Mouse (Mus musculus) ES-E14 (cell line): ENCODE measurements around the gene Zfp688. TPM values are rescaled to one million over a fixed set of nuclear protein-coding genes. Genes with fewer than 3 reads are reported as not detected.
A peak's percentile ranks its signal among the peaks of the same experiment; 100 is the strongest.
"Not testable (repeated sequence)": the region's sequence is repeated elsewhere in the genome, so short reads cannot be mapped to it uniquely, and the experiment has no call there.

ENCODE experiments used
- DNase-seq: peaks from one replicate; pipeline ENCODE4 v3.0.0-alpha.2; 2013; ENCODE audit warnings: low read depth, low spot score
- H3K27ac ChIP-seq: 2 replicates; pipeline ENCODE4 v1.5.1; 2012; ENCODE audit warnings: low read depth, mild to moderate bottlenecking, low read length, moderate library complexity, mixed read lengths; ENCODE audit not compliant: poor library complexity, insufficient read depth, severe bottlenecking
- H3K36me3 ChIP-seq: 2 replicates; pipeline ENCODE4 v1.6.1; 2012; ENCODE audit warnings: mild to moderate bottlenecking, low read length, moderate library complexity, mixed read lengths; ENCODE audit not compliant: control insufficient read depth, poor library complexity, insufficient read depth, severe bottlenecking
- H3K4me1 ChIP-seq, 2 experiments: fragments of 150-350 bp in 1 of 2; sonication (generic) in 1 of 2; 2 replicates each; pipeline ENCODE4 v1.6.1; 2012; ENCODE audit warnings: low read length in 2 of 2, mild to moderate bottlenecking in 1 of 2, mixed read lengths in 1 of 2; ENCODE audit not compliant: control insufficient read depth in 2 of 2, insufficient read depth in 2 of 2, poor library complexity in 1 of 2
- H3K4me3 ChIP-seq, 2 experiments: fragments of 150-350 bp in 1 of 2; sonication (generic) in 1 of 2; 2 replicates each; pipeline ENCODE4 v1.5.1; 2012; ENCODE audit warnings: low read length in 2 of 2, low read depth in 1 of 2, mild to moderate bottlenecking in 1 of 2, mixed read lengths in 1 of 2; ENCODE audit not compliant: insufficient read depth in 1 of 2, poor library complexity in 1 of 2, severe bottlenecking in 1 of 2
- H3K9ac ChIP-seq: 2 replicates; pipeline ENCODE4 v1.6.1; 2012; ENCODE audit warnings: low read depth, mild to moderate bottlenecking, low read length, mixed read lengths; ENCODE audit not compliant: poor library complexity, insufficient read depth, severe bottlenecking
- H3K9me3 ChIP-seq: fragments of 150-350 bp; sonication (generic); 2 replicates; pipeline ENCODE4 v1.6.1; 2012; ENCODE audit warnings: low read depth, mild to moderate bottlenecking, low read length; ENCODE audit not compliant: control insufficient read depth, insufficient read depth
- CHD2 ChIP-seq: IDR thresholded peaks from 2 replicates; pipeline ENCODE4 v1.6.1; 2014; ENCODE audit warnings: mild to moderate bottlenecking, low read depth, low read length, inconsistent platforms
- HCFC1 ChIP-seq: IDR thresholded peaks from 2 replicates; pipeline ENCODE4 v1.6.1; 2012; ENCODE audit warnings: low read length, inconsistent platforms, borderline replicate concordance; ENCODE audit not compliant: insufficient read depth
- MAFK ChIP-seq: IDR thresholded peaks from 2 replicates; pipeline ENCODE4 v1.6.1; 2014; ENCODE audit warnings: mild to moderate bottlenecking, low read depth, low read length, inconsistent platforms; ENCODE audit not compliant: insufficient read depth
- ZC3H11A ChIP-seq: IDR thresholded peaks from 2 replicates; pipeline ENCODE4 v1.6.1; 2012; ENCODE audit warnings: low read depth, mild to moderate bottlenecking, inconsistent platforms, low read length, borderline replicate concordance
- ZNF384 ChIP-seq: IDR thresholded peaks from 2 replicates; pipeline ENCODE4 v1.6.1; 2012; ENCODE audit warnings: low read depth, low read length, inconsistent platforms
- in situ Hi-C, 2 experiments: fragments of 600-800 bp; cut with MboI; formaldehyde crosslinking; loops; one replicate each; pipeline ENCODE4 v1.15.1; 2025; ENCODE audit warnings: low sequenced_read_pairs in 2 of 2, inconsistent platforms in 1 of 2; ENCODE audit not compliant: unreplicated experiment in 2 of 2
- total RNA-seq: library from RNA; depleted of rRNA; stranded (reverse); fragments of 300-350 nt; gene quantifications from 2 replicates; pipeline ENCODE4 v1.2.3, GENCODE M21; 2012

The Zfp688 gene
- total RNA-seq, 1 experiment = 12.5 TPM

- TF ChIP-seq CHD2 (no peak), HCFC1 (peak; percentile 87), ZC3H11A (no peak), MAFK (no peak), ZNF384 (no peak)
- no peak within 1 kb of the TSS for H3K27ac ChIP-seq
Observed at GRCm38 (mm10) chr7:127386641-127387392, 35.1 kb downstream of the Zfp688 start, which contains the start of gene 9130019O22Rik. Gene 9130019O22Rik (minus strand): TSS chr7:127387166.

GRCm38 (mm10) chr7:127385560-127385959 is 36.3 kb downstream of the Zfp688 start:
- in situ Hi-C loops, H3K9me3 ChIP-seq, DNase-seq: not testable (repeated sequence)

More at GRCm38 (mm10) chr7:127386641-127387392, 35.1 kb downstream of the Zfp688 start, which contains the start of gene 9130019O22Rik:
- Histone ChIP-seq H3K9me3 (no peaks in the 10 kb centered on the region), H3K36me3 (peaks cover 9% of the 10 kb centered on the region; the same call in 1 of the 2 replicates), H3K4me3 (peak within 1 kb of the TSS; percentile 70 to 77), H3K9ac (peak within 1 kb of the TSS; percentile 78), H3K4me1 (no peaks in the 10 kb centered on the region; a peak in 1 of 4 replicates)
- in situ Hi-C loops = no loop called here
- peak; percentile 88 for DNase-seq

GRCm38 (mm10) chr7:127378310-127378921 is 43.5 kb downstream of the Zfp688 start:
- DNase-seq = no peak
- H3K9ac ChIP-seq = no peak overlapping the region
- H3K36me3 ChIP-seq = peaks cover 9% of the 10 kb centered on the region; the same call in 1 of the 2 replicates
- no peak overlapping the region for H3K4me3 ChIP-seq
- in situ Hi-C loops = no loop called here
- H3K4me1 ChIP-seq = no peaks in the 10 kb centered on the region
- TF ChIP-seq MAFK (no peak), ZNF384 (no peak), HCFC1 (no peak), CHD2 (no peak), ZC3H11A (no peak)
- H3K27ac ChIP-seq = no peak overlapping the region
- no peaks in the 10 kb centered on the region for H3K9me3 ChIP-seq

More at GRCm38 (mm10) chr7:127385560-127385959, 36.3 kb downstream of the Zfp688 start:
- not testable (repeated sequence) for H3K9ac ChIP-seq, H3K27ac ChIP-seq, H3K4me1 ChIP-seq, H3K36me3 ChIP-seq
- H3K4me3 ChIP-seq = peak overlapping the region in 1 of 2 experiments; percentile 46; a peak in 1 of 4 replicates

- in situ Hi-C loops, H3K36me3 ChIP-seq, H3K9me3 ChIP-seq, H3K27ac ChIP-seq, H3K4me1 ChIP-seq: not testable (repeated sequence)
- H3K4me3 ChIP-seq = peak within 1 kb of the TSS; percentile 82 to 91
- DNase-seq = peak; percentile 91
- TF ChIP-seq HCFC1 = peak; percentile 85
- peak within 1 kb of the TSS; percentile 93 for H3K9ac ChIP-seq
Observed at GRCm38 (mm10) chr7:127375271-127376245, 46.3 kb downstream of the Zfp688 start, which contains the start of gene Zfp747. Gene Zfp747 (minus strand): TSS chr7:127376050.

- H3K9me3 ChIP-seq, DNase-seq, in situ Hi-C loops, H3K4me3 ChIP-seq, H3K27ac ChIP-seq, H3K4me1 ChIP-seq, H3K9ac ChIP-seq, H3K36me3 ChIP-seq: not testable (repeated sequence)
Observed at GRCm38 (mm10) chr7:127371870-127372269, 50.0 kb downstream of the Zfp688 start.
